Mouse (Mus musculus) adrenal gland, postnatal 14 days (tissue): ENCODE measurements around the gene Gm10762. TPM values are rescaled to one million over a fixed set of nuclear protein-coding genes. Genes with fewer than 3 reads are reported as not detected.

Source experiments
- DNase-seq: peaks from one replicate; pipeline ENCODE4 v3.0.0; 2021; ENCODE audit warnings: mixed read lengths
- long read RNA-seq, 2 experiments: library from polyadenylated mRNA; stranded (forward); transcript quantifications; one replicate each; pipeline ENCODE4 v2.0.0; 2021
- total RNA-seq: library from RNA; stranded (reverse); gene quantifications from 2 replicates; pipeline ENCODE4 v1.2.3, GENCODE M21; 2021

Gm10762 gene
- total RNA-seq = 10.7 and 13.0 TPM in 2 replicates
- long read RNA-seq, experiment 1, transcript Gm10762-201 (1 exons, 1,133 nt) = major isoform, 13 of 13 reads
- long read RNA-seq, experiment 1, partial matches to known transcripts = 0 of 13 reads
- long read RNA-seq, experiment 1, other reads (novel, unspliced or antisense) = 0 of 13 reads
- long read RNA-seq, experiment 2, transcript Gm10762-201 (1 exons, 1,133 nt) = major isoform, 14 of 14 reads
- long read RNA-seq, experiment 2, partial matches to known transcripts = 0 of 14 reads
- long read RNA-seq, experiment 2, other reads (novel, unspliced or antisense) = 0 of 14 reads

DNA sequence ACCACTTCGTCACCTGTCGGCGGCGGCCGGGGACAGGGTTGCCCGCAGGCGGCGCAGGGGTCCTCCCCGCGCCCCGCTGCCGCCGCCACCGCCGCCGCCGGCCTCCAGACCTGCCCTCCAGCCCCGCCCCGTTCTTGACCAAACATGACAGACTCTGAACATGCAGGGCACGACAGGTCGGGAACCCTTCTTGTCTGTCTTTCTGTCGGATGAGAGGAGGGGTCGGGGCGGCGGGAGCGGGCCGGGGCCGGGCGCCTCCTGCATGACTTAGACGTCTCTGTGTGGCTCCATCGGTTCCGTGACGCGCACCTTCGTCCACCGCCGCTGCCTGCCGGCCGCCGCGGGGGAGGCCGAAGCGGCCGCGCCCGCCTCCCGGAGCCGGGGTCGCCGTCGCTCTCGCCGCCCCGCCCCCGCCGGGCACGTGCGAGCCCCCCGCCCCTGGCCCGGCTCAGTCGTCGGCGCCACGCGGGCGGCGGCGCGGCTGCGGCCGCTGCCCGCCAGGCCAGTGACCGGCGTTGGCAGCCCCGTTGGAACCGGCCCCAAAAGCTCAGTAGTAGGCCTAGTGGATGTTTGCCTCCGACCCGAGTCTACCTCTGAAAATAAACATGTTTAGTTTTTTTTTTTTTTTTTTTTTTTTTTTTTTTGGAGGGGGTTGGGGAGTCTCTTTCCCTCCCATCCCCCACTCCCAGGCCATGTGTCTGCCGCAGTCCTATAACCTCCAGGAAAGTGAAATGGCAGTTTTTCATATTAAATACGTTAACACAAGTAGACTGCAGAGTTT lies at the start of gene Gm10762:
Gene Gm10762 (minus strand): TSS at position 65 of the 781 bp plus-strand sequence.
- peak; percentile 90 for DNase-seq

DNA sequence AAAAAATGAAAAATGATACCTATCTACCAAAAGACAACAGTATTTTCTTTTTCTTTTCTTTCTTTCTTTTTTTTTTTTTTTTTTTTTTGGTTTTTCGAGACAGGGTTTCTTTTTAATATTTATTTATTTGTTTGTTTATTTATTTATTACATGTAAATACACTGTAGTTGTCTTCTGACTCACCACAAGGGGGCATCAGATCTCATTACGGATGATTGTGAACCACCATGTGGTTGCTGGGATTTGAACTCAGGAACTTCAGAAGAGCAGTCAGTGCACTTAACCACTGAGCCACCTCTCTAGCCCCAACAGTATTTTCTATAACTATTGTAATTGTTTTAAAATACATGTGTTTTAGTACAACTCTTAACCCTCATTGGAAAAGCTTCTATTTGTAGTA lies 41.3 kb upstream of the Gm10762 start:
- DNase-seq = peak; percentile 29

DNA sequence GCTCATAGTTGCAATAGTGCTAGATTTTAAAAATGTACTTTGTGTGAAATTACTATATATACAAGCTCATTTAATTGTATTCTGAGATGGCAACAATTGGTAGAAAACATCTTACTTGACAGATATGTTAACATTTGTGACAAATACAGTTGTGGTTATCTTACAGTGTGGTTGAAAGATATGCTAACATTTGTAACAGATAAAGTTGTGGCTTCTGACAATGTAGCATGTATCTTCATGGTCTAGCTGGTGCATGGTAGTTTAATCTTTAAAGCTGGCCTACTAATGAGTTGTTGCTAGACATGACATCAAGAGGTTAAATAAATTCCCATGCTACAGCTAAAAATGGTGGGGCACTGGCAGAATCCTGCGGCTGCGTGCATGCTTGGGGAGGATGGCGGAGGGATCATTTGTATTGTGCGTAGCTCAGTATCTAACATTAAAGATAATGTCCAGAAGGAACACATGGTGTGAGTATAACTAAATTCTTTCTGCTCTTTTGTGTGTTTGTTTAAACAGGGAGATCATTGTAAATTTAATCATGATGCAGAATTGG lies 38.7 kb upstream of the Gm10762 start:
- DNase-seq = no peak

DNA sequence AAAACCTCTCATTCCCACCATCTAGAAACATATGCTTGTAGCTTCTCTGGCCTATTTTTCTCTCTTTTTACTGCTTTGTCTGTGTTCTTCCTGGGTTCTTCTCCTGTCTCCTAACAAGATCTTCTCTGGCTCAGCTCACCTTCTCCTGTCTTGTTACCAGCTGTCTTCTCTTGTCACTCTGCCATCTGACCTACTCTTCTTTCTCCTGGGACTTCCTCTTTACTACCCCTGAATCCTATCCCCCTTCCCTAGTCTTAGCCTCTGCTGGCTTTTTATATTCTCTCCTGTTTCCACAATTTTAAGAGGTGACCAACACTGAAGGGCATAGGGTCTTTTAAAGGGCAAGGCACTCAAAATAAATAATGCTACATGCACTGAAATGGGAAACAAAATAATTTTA lies 37.3 kb upstream of the Gm10762 start:
- no peak for DNase-seq

DNA sequence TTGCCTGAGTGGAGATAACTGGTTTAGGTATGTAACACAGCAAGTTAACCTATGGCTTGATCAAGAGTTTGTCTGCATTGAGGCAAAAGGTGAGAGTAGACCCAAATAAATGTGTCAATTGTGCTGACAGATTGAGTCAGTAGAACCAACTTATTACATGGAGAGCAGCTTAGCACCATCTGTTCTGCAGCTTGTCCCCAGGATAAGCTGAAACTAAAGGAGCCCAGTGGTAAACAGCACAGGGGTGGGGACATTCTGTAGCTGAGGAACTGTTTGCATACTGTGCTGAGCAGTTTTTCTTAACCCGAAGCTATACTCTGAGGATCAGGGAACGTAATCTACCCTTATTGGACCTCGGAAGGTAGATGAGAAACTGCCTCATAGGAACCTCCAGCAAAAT lies 17.2 kb upstream of the Gm10762 start:
- no peak for DNase-seq

DNA sequence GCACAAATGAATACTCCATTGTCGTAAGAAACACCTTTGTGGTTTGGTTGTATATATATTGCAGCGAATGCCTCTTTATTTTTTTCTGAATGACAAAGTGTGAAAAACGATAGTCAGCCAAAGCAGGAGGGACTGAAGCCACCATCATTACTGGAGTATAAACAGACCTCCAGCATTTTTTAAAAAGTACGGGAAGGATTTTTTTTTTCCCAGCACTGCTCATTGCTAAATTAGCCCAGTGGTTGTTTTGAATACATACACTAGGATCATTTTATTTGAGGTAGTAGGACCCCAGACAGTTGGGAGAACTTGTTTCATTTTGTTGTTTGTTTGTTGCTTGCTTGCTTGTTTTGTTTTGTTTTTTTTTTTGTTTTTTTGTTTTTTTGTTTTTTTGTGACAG lies 8.0 kb upstream of the Gm10762 start:
- DNase-seq = no peak

DNA sequence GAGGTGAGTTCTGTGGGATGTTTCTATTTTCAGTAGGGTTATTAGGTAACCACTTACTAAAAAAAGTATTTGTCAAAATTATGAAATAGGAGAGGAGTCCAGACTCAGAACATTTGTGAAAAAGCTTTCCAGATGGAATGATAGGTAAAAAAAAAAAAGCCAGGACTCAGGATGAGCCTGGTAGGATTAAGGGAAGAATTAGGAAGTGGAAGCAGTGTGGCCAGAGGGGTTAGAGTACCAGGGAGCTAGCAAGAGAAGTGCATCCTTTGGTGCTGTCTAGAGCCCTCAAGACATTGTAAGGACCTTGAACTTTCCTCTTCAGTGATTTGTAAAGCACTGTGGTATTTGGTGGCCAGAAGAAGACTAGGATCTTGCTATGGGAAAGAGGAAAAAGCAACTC lies 4.8 kb upstream of the Gm10762 start:
- no peak for DNase-seq

DNA sequence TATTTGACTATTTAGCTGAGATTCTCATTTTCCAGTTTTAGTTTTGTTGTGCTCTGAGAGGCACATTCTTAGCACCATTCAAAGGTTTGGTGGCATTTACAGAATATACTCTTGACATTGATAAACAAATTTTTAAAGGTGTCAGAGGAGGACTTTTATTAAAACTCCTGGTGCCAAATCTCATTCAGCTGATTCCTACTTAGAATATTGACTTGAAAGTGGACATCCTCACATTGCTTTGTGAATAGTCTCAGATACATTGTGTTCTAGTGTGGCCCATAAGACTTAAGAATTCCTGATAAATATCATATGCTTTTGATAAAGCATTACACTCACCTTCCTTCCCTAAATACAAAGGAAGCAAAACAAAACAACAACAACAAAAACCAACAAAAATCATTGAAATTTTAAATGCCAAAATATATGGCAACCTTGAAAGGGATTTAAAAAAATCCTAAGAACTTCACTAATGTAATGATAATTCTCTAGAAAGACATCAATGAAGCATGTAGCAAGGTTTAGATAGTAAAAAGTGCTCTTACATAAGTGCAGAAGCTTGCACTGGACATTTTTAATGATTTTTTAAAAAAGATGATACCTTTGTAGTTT lies 1.1 kb upstream of the Gm10762 start:
- DNase-seq = no peak

DNA sequence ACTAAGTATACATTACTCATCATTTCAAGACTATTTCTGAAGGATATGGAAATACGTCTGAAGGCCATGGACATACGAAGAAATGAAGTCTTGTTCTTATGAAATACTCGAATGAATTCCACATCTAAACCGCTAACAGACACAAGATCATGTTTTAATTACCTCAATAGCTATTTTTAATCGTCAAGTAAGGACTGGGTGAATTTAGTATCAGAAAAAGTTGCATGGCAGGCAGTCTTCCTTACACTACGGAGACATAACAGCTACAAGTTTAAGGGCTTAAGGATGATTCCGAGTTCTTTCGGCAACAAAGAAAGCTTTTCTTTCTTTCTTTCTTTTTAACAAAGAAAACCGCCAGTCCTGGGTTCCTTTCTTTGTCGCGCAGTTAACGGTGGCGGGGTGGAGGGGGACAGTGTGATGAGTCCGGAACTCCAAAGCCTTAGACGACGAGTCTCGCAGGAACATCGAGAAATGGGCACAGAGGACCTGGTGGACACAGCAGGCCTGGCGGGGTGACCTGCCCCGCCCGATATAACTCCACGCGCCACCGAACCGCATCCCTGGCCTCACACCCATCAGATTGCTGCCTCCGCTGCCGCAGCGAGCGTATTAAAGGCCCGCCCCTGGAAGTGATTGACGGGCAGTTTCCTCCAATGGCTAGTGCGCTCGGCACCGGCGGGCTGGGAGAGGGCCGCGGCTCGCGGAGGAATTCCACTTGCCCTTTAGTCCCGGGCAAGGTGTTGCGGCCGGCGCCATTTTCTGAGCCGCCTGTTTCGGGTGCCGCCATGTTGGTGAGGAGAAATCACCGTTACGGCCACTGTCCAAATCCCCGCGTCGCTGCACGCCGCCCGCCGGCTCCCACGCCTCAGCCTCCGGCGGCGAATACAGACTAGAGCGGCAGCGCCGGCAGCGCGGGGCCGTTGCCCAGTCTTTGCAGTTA lies 614 bp downstream of the Gm10762 start, which contains the start of gene Zc3h6:
Gene Zc3h6 (plus strand): TSS at position 762 of the 940 bp plus-strand sequence.
- DNase-seq = peak; percentile 99

DNA sequence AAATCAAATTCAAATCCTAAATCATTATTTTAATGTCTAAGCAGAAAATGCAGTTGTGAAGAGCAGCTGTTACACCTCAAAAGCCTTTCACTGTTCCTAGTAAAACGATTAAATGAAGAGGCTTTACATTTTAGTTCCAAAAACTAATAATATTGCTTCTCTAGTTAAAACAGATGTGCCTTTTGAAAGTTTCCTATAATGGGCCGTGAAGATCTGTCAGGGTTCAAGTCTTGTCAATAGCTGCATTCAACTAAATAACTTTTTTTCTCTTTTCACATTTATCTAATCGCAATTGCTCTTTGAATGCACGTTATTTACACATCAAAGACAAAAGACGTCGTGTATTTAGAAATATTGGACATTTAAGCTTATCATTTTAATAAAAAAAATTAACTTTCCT lies 1.3 kb downstream of the Gm10762 start:
- no peak for DNase-seq

DNA sequence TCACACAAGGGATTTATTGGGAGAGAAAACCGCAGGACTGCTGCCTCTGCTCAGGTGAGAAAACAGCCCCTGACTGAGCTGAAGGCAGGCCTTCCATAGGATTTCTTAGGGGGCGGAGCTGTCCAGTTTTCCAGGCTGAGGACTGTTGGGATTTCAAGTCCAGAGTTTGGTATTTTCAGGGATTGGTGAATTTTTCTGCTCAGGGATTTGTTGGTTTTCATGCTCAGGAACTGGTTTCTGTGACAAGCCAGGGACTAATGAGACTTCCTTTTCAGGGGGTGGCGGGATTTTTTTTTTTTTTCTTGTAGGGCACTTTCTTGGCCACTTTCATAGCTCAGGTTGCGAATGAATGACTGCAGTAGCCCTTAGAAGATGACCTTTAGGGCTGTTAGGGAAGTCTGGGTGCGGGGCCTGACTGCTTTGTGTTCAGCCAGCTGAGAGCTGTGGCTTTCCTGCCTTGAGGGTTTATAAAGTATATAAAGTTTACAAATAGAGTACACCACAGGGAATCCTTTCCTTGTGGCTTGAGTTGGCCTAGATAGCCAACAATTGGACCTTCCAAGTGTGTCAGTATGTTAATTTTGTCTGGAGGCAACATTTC lies 1.9 kb downstream of the Gm10762 start:
- DNase-seq = no peak

DNA sequence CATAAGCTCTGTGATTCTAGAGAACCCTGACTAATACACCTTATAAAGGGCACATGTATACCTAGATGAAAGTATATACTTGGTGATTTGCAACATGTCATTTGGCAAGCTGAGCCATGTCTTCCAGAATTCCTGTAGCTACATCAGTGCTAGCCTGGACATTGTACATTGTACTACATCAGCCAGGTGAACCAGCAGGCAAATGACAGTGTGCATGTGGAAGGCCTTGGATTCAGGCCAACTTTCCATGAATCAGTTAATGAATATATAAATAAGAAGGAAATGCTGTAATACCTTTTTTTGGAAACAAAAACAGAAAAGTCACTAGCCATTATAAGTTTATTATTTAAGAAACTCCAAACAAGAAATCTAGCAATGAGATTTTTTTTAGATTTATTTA lies 13.3 kb downstream of the Gm10762 start:
- DNase-seq = no peak

DNA sequence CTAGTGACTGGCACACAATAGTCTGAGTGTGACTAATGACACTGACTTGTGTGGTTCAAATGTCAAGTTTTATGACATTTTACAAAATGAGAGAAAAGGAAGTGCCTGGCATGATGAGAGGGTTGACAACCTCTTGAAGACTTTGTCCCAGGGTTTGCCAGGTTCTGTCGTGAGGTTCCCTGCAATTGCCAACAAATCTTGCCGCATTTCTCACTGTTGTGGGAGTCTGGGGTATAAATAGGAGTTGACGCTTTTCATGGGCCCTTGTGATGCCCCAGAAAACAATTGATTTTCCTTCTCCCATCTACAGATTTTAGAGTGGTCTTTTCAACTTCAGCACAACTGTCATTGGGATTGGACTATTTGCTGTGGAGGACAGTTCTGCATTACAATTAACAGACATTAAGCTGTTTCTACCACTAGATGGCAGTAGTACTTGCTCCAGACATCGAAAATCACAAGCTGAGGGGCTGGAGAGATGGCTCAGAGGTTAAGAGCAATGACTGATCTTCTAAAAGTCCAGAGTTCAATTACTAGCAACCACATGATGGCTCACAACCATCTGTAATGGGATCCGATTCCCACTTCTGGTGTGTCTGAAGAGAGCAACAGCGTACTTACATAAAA lies 19.4 kb downstream of the Gm10762 start:
- DNase-seq = peak; percentile 32

DNA sequence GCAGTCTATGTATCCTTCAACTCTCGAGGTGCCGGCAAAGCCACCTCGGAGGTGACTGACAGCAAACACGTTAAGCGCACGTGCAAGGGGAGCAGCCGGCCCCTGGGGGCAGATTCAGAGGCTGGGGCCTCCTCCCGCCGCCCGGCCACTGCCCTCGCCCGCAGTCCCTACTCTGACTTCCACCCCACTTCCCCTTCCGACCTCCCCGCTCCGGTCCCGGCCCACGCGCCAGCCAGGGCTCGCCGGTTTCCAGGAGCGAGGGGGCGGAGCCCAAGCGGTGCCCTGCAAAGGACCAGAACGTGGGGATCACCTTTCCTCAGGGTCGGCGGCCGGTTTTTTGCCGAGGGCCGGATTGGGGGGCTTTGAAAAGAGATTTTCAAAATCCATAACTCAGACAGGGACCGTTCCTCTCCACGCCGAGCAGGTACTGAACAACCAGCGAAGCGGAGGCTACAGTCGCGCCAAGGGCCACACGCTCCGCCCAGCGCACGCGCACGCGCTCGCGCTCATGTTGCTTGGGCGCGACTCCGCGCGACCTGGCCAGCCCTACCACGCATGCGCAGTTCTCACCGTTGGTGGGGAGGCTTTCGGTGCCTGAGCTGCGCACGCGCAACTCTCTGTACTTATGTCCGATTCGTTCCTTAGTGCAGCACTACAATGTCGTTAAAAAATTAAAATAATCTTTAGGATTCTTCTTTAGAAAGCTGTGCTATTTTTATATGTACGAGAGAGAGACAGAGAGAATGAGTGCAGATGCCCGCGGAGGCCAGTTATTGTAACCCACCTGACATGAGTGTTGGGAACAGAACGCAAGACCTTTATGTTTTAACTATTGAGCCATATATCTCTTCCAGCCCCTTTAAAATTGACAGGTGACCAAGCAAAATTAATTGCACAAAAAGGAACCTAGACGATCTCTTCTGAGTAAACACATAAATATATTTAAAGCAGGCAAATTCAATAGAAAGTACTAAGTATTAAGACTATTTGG lies 23.7 kb downstream of the Gm10762 start, which contains the start of gene Zc3h8:
Gene Zc3h8 (minus strand): TSS at position 540 of the 991 bp plus-strand sequence.
- DNase-seq = peak; percentile 99

DNA sequence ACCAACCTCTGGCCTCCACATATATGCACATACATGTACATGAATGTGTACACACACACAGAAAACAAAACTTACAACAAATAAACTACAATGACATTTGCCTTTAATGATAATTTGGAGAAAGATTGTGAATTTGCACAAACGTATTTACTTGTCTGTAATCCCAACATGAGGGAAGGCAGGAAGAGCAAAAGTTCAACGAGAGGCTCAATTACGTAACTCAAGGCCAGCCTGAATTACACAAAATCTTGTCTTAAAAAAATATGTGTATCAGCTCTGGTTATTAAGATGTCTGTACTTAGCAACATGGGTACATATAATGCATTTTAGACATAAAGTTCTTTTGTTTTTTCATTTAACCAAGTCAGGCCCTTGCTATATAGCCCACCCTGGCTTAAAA lies 31.3 kb downstream of the Gm10762 start:
- no peak for DNase-seq

DNA sequence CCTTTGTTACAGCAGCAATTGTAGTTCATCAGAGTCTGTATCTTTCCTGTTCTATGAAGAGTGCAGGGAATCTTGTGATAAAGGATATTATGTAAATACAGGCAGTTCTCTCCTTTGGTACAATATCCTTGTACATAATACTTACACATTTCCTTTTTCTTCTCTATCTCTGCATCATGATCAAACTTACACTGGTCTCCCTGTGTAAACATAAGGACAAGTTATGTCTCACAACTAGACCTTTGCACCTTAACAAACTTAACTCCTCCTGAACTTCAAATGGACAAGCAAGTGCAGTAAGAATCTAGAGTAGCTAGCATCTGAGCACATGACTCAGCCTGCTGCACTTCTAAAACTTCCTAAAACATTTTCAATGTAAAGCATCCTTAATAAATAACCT lies 36.8 kb downstream of the Gm10762 start:
- no peak for DNase-seq

DNA sequence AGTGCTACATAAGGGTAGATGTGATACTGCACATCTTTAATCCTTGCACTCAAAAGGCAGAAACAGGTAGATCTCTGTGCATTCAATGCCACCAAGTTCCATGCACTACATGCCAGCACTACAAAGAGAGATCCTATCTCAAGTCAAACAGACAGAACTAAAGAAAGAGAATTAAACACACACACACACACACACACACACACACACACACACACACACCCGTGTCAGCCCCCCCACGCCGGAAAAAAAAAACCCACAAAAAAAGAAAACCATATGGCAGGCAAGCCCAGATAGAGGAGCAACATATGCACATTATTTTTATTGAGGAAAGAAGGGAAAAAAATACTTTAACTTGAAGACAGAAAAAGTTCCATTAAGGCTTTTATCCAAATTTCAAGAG lies 39.1 kb downstream of the Gm10762 start:
- no peak for DNase-seq

DNA sequence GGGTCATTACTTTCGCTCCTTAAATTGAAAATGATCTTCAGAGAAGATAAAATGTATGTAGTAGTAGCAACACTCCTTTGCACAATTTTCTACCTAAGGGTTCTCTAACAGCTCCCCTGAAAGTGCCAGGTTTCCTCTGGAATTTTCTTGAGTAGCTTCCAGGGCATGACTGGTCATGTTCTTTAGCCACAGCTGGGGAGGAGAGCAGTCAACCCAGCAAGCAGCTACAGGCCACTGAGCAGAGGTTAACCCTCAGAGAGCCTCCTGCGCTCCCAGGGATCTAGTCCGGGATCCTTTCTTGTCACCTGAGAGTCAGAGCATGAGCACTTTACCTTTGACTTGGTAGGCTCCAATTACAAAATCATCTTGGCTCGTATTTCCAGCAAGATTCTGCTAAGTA lies 42.7 kb downstream of the Gm10762 start:
- DNase-seq = no peak
